Mouse (Mus musculus) forebrain, postnatal 0 days (tissue): ENCODE measurements around the gene Prrx2. TPM values are rescaled to one million over a fixed set of nuclear protein-coding genes. Genes with fewer than 3 reads are reported as not detected.
A peak's percentile ranks its signal among the peaks of the same experiment; 100 is the strongest.
"Not testable (repeated sequence)": the region's sequence is repeated elsewhere in the genome, so short reads cannot be mapped to it uniquely, and the experiment has no call there.

Experiments
- ATAC-seq: fragments of 200-750 bp; cut with Nextera tagmentation; 2 replicates; pipeline ENCODE4 v1.8.0; 2017; ENCODE audit warnings: mild to moderate bottlenecking, moderate library complexity
- DNase-seq: peaks from one replicate; pipeline ENCODE4 v3.0.0-alpha.2; 2015
- H3K27ac ChIP-seq: fragments of 300-500 bp; sonication (generic); 2 replicates; pipeline ENCODE4 v1.5.1; 2014; ENCODE audit warnings: low read depth, mild to moderate bottlenecking, antibody characterized with exemption, low read length, moderate library complexity, mixed read lengths
- H3K27me3 ChIP-seq: fragments of 300-500 bp; sonication (generic); 2 replicates; pipeline ENCODE4 v1.6.1; 2014; ENCODE audit warnings: mild to moderate bottlenecking, low read length, mixed read lengths; ENCODE audit not compliant: insufficient read depth
- H3K36me3 ChIP-seq: fragments of 300-500 bp; sonication (generic); 2 replicates; pipeline ENCODE4 v1.6.1; 2014; ENCODE audit warnings: mild to moderate bottlenecking, moderate library complexity; ENCODE audit not compliant: insufficient read depth
- H3K4me1 ChIP-seq: fragments of 300-500 bp; sonication (generic); 2 replicates; pipeline ENCODE4 v1.6.1; 2014; ENCODE audit warnings: antibody characterized with exemption; ENCODE audit not compliant: insufficient read depth
- H3K4me2 ChIP-seq: fragments of 300-500 bp; sonication (generic); 2 replicates; pipeline ENCODE4 v1.6.1; 2014; ENCODE audit warnings: low read depth, mild to moderate bottlenecking, moderate library complexity
- H3K4me3 ChIP-seq: fragments of 300-500 bp; sonication (generic); 2 replicates; pipeline ENCODE4 v1.5.1; 2014; ENCODE audit warnings: low read depth, low read length, mixed read lengths
- H3K9ac ChIP-seq: fragments of 300-500 bp; sonication (generic); 2 replicates; pipeline ENCODE4 v1.6.1; 2014; ENCODE audit warnings: mild to moderate bottlenecking
- H3K9me3 ChIP-seq: fragments of 300-500 bp; sonication (generic); 2 replicates; pipeline ENCODE4 v1.6.1; 2016; ENCODE audit warnings: low read length
- CTCF ChIP-seq: sonication (generic); IDR thresholded peaks from 2 replicates; pipeline ENCODE4 v1.5.1; 2016; ENCODE audit warnings: antibody characterized with exemption, control low read depth, low read depth
- WGBS: fragments of 180-500 bp; shearing (Covaris S2); extraction: QIAGEN DNeasy Blood & Tissue Kit; methylation state at CpG from one replicate; pipeline ENCODE4 v1.1.7; 2014; 5-methylcytosine and 5-hydroxymethylcytosine counted together
- polyA plus RNA-seq: library from polyadenylated mRNA; unstranded; fragments of >200 nt; fragmentation: Nextera tagmentation; extraction: Ambion mirVana; gene quantifications from 2 replicates; pipeline ENCODE4 v1.2.1, GENCODE M21; 2015
- total RNA-seq: library from RNA; depleted of rRNA; stranded (reverse); fragments of >200 nt; gene quantifications from 2 replicates; pipeline ENCODE4 v1.2.3, GENCODE M21; 2014

The Prrx2 gene
- total and polyA plus RNA-seq, 2 experiments from 2014 or later = 3.6 to 4.1 TPM

DNA sequence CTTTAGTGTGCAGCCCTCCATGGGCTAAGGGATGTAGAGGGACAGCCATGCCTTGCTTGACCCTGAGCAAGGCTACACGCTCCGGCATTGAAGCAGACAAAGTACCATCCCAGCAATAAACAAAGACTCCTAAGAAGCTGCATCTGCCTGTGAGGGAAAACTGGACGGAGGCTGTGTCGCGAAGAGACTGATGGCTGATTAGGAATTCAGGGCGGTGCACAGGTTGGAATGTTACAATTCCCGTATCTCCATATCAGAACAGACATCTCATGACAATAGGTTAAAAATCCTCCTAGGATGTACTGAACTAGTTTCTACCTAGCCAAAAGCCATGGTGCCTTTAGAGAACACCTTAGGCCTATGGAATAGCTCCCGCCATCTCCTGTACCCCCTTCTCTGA, 71.1 kb downstream of the Prrx2 start:
- WGBS = 83% methylated on average over 8 of the region's 8 CpGs
- no peak for ATAC-seq

DNA sequence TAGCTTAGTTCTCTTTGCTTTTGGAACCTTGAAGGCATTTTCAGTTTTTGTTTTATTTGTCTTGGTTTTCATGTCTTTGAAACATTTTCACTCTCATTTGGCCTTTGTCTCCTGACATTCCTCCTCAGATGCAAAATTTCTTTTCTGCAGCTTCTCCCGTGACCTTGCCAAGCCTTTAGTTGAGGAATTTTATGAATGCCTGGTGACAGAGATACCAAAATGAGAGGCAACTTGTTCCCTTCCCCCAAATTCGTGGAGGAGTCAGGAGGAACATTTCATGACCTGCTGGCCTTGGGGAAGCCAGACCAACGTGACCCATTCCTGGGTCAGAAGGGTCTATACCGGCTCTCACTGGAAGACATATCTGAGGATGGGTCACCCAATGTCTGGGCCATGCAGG, 71.9 kb downstream of the Prrx2 start:
- ATAC-seq (no peak), DNase-seq (no peak)
- 0 out of 2 replicates have a peak, but pooled peaks cover 5% of the 10 kb centered on the region for H3K4me1 ChIP-seq
- no peak overlapping the region for H3K9ac ChIP-seq
- no peak overlapping the region for H3K4me2 ChIP-seq
- WGBS = 76% methylated on average over 4 of the region's 4 CpGs
- 0 out of 2 replicates have a peak, but pooled peaks cover 3% of the 10 kb centered on the region for H3K27me3 ChIP-seq
- no peak overlapping the region for H3K4me3 ChIP-seq
- H3K27ac ChIP-seq = no peak overlapping the region
- no peak for TF ChIP-seq CTCF
- no peaks in the 10 kb centered on the region for H3K36me3 ChIP-seq
- H3K9me3 ChIP-seq = no peaks in the 10 kb centered on the region

More for the DNA sequence above, 71.1 kb downstream of the Prrx2 start:
- no peaks in the 10 kb centered on the region for H3K36me3 ChIP-seq
- 0 out of 2 replicates have a peak, but pooled peaks cover 5% of the 10 kb centered on the region for H3K4me1 ChIP-seq
- 0 out of 2 replicates have a peak, but pooled peaks cover 3% of the 10 kb centered on the region for H3K27me3 ChIP-seq
- H3K9ac ChIP-seq = no peak overlapping the region
- no peak for DNase-seq
- no peak for TF ChIP-seq CTCF
- H3K4me3 ChIP-seq = no peak overlapping the region
- no peak overlapping the region for H3K27ac ChIP-seq
- no peak overlapping the region for H3K4me2 ChIP-seq
- no peaks in the 10 kb centered on the region for H3K9me3 ChIP-seq

DNA sequence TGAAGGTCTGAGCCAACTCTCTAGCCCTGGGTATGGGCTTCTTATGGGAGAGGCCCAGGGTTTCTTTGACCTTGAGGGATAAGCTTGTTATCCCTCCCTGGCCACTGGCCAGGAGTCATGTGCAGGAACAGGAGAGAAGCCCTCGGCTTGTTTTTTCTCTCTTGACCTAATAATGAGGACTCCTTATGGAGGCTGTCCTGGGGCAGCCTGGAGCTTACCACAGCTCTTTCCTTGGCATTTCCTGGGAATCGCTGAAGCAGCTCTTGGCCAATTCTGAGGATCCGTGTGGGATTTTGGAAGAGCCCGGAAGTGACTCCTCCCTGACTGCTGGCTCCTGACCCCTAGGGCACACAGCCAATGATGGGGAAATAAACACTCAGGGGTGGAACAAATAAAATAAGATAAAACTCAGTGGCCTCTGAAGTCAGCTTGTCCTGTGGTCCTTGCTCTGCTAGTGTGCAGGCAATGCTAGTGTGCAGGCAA, 77.6 kb downstream of the Prrx2 start:
- ATAC-seq (no peak), DNase-seq (no peak)
- no peak overlapping the region for H3K27ac ChIP-seq
- no peak for TF ChIP-seq CTCF
- H3K4me2 ChIP-seq = no peak overlapping the region
- H3K36me3 ChIP-seq = no peaks in the 10 kb centered on the region
- H3K9ac ChIP-seq = no peak overlapping the region
- H3K27me3 ChIP-seq = no peaks in the 10 kb centered on the region
- WGBS = 64% methylated on average over 4 of the region's 4 CpGs
- H3K4me3 ChIP-seq = no peak overlapping the region
- 0 out of 2 replicates have a peak, but pooled peaks cover 3% of the 10 kb centered on the region for H3K4me1 ChIP-seq
- H3K9me3 ChIP-seq = no peaks in the 10 kb centered on the region

DNA sequence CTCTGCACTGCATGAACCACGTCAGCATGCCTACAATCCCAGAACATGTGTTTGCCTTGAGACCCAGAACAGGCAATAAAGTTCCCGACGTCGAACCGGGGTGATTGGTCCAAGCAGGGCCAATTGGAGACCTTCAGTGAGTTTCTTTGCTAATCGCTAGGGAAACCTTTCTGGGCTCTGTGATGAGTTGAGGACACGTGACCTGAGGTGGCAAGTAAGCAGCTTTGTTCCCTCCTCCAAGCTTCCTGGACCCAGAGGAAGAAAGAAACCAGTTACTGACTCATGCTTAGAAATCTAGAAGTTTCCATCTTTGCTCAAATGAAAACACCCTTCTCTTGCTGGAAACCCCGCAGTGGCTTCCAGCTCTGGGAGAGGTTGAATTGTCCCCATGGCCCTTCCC, 78.2 kb downstream of the Prrx2 start:
- DNase-seq (no peak), ATAC-seq (no peak)
- H3K4me1 ChIP-seq = 0 out of 2 replicates have a peak, but pooled peaks cover 3% of the 10 kb centered on the region
- no peaks in the 10 kb centered on the region for H3K27me3 ChIP-seq
- H3K4me3 ChIP-seq = no peak overlapping the region
- H3K27ac ChIP-seq = no peak overlapping the region
- no peak overlapping the region for H3K4me2 ChIP-seq
- TF ChIP-seq CTCF = no peak
- no peaks in the 10 kb centered on the region for H3K36me3 ChIP-seq
- H3K9me3 ChIP-seq = no peaks in the 10 kb centered on the region
- 90% methylated on average over 8 of the region's 8 CpGs for WGBS
- no peak overlapping the region for H3K9ac ChIP-seq

DNA sequence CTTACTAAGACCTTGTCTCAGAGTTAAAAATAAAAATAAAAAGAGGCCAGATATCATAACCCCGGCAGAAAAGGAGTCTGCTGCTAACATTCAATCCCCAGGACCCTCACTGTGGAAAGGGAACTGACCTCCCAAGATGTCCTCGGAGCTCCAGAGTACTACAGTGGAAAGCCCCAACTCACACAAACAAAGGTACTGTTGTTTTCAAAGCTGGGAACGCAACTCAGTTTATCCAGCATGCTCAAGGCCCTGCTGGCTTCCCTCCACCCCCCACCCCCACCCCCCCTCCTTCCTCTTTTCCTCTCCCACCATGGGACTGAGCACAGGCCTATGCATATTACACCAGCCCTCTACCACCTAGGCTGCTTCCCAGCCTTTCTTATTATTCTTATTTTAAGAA, 80.1 kb downstream of the Prrx2 start:
- Histone ChIP-seq H3K4me2 (no peak overlapping the region), H3K27ac (no peak overlapping the region), H3K9me3 (no peaks in the 10 kb centered on the region), H3K9ac (no peak overlapping the region), H3K4me3 (no peak overlapping the region), H3K27me3 (no peaks in the 10 kb centered on the region), H3K4me1 (0 out of 2 replicates have a peak, but pooled peaks cover 3% of the 10 kb centered on the region), H3K36me3 (no peaks in the 10 kb centered on the region)
- TF ChIP-seq CTCF = no peak
- peak; percentile 45 for ATAC-seq
- WGBS = 20% methylated on average over 3 of the region's 3 CpGs
- DNase-seq = no peak

- ATAC-seq (no peak), DNase-seq (no peak)
- no peak for TF ChIP-seq CTCF
- Histone ChIP-seq H3K36me3 (no peaks in the 10 kb centered on the region), H3K4me2 (no peak overlapping the region), H3K9ac (no peak overlapping the region), H3K27ac (no peak overlapping the region), H3K4me3 (no peak overlapping the region), H3K4me1 (0 out of 2 replicates have a peak, but pooled peaks cover 3% of the 10 kb centered on the region), H3K9me3 (no peaks in the 10 kb centered on the region), H3K27me3 (no peaks in the 10 kb centered on the region)
- WGBS = 64% methylated on average over 5 of the region's 5 CpGs
Measured at GRCm38 (mm10) chr2:30915376-30915775, 80.6 kb downstream of the Prrx2 start.

DNA sequence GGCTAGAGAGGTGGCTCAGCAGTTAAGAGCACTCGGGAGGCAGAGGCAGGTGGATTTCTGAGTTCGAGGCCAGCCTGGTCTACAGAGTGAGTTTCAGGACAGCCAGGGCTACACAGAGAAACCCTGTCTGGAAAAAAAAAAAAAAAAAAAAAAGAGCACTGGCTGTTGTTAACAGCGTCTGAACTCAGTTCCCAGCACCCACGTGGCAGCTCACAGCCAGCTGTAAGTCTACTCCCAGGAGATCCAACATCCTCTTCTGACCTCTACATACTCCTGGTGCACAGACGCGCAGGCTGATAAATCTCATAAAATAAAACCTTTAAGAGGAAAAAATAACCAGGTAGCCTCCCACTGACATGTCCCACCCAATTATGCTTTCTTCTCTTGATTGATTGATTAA, 81.2 kb downstream of the Prrx2 start:
- H3K9ac ChIP-seq, DNase-seq, H3K4me2 ChIP-seq, H3K36me3 ChIP-seq, H3K4me3 ChIP-seq, H3K9me3 ChIP-seq, ATAC-seq, H3K4me1 ChIP-seq, H3K27ac ChIP-seq, H3K27me3 ChIP-seq: not testable (repeated sequence)
- WGBS = 74% methylated on average over 6 of the region's 6 CpGs
